Mouse (Mus musculus): ENCODE data around the gene Synj1.

DNA sequence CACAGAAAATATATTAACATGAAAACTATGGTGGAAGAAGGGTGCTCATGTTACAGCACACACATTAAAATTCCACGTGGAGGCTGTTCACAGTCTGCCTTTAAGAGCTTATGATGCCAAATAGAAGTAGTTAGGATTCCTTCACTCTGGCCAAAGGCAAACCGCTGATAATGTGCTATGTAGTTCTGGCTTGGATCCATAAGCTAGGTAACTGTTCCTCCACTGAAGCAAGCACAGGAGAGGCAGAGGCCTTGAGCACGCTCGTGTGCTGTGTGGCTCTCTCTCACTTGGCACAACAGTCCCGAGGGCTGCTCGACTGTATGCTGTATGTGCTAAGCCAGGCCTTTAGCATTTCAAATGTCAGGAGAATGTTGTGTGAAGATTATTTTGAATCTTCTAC is 55.6 kb downstream of the Synj1 start:
- no peak for TF ChIP-seq POLR2A (IDR thresholded peaks at IDR 0.05; ENCODE audit: low read depth, low read length)
- TF ChIP-seq CTCF (IDR thresholded peaks at IDR 0.05; ENCODE audit: borderline replicate concordance, insufficient read depth, low read length): no peak
